Mouse (Mus musculus) kidney, adult 9 months (tissue): ENCODE results near the gene A630010A05Rik.
"Not testable (repeated sequence)": the region's sequence is repeated elsewhere in the genome, so short reads cannot be mapped to it uniquely, and the experiment has no call there.

ENCODE experiments used
- DNase-seq: peaks from one replicate; pipeline ENCODE4 v3.0.0; 2022

The A630010A05Rik gene

GRCm38 (mm10) chr16:14562017-14562416 is at the start of gene A630010A05Rik:
TSS of gene A630010A05Rik (plus strand) at chr16:14562317.
- DNase-seq: no peak

GRCm38 (mm10) chr16:14535766-14536165 is 26.4 kb upstream of the A630010A05Rik start:
- DNase-seq: no peak

- not testable (repeated sequence) for DNase-seq
Observed at GRCm38 (mm10) chr16:14557191-14557590, 4.9 kb upstream of the A630010A05Rik start.
